Mouse (Mus musculus): Measurements from ENCODE around the gene Galr3.

- TF ChIP-seq CTCF (IDR thresholded peaks at IDR 0.05; ENCODE audit: low read depth) (no peak), EP300 (IDR thresholded peaks at IDR 0.05; ENCODE audit: low read depth) (no peak)
These were observed 32.8 kb downstream of the Galr3 start for GRCm38 (mm10) chr15:79074446-79074845.

All from heart, postnatal 0 days (tissue).